Mouse (Mus musculus) hindbrain, embryonic 12.5 days (tissue): ENCODE data around the gene Ip6k3. TPM values are rescaled to one million over a fixed set of nuclear protein-coding genes. Genes with fewer than 3 reads are reported as not detected.

ENCODE experiments used
- ATAC-seq: fragments of 200-750 bp; cut with Nextera tagmentation; 2 replicates; pipeline ENCODE4 v1.8.0; 2017; ENCODE audit warnings: moderate TSS enrichment; ENCODE audit not compliant: low FRiP score
- H3K27ac ChIP-seq: fragments of 300-500 bp; sonication (generic); 2 replicates; pipeline ENCODE4 v1.5.1; 2016; ENCODE audit warnings: mild to moderate bottlenecking
- H3K27me3 ChIP-seq: fragments of 300-500 bp; sonication (generic); 2 replicates; pipeline ENCODE4 v1.6.1; 2016; ENCODE audit warnings: mild to moderate bottlenecking
- H3K36me3 ChIP-seq: fragments of 300-500 bp; sonication (generic); 2 replicates; pipeline ENCODE4 v1.6.1; 2016; ENCODE audit warnings: mild to moderate bottlenecking
- H3K4me1 ChIP-seq: fragments of 300-500 bp; sonication (generic); 2 replicates; pipeline ENCODE4 v1.6.1; 2016
- H3K4me2 ChIP-seq: fragments of 300-500 bp; sonication (generic); replicated peaks from 2 replicates; pipeline ENCODE4 v1.6.1; 2016; ENCODE audit warnings: mild to moderate bottlenecking
- H3K4me3 ChIP-seq: fragments of 300-500 bp; sonication (generic); 2 replicates; pipeline ENCODE4 v1.5.1; 2016; ENCODE audit warnings: mild to moderate bottlenecking
- H3K9ac ChIP-seq: fragments of 300-500 bp; sonication (generic); 2 replicates; pipeline ENCODE4 v1.6.1; 2016; ENCODE audit warnings: mild to moderate bottlenecking, moderate library complexity
- H3K9me3 ChIP-seq: fragments of 300-500 bp; sonication (generic); replicated peaks from 2 replicates; pipeline ENCODE4 v1.6.1; 2016; ENCODE audit warnings: mild to moderate bottlenecking
- WGBS: fragments of 180-500 bp; shearing (Covaris S2); methylation state at CpG from one replicate; pipeline ENCODE4 v1.1.7; 2016; 5-methylcytosine and 5-hydroxymethylcytosine counted together
- polyA plus RNA-seq: library from polyadenylated mRNA; unstranded; fragments of >200 nt; fragmentation: Nextera tagmentation; extraction: Ambion mirVana; gene quantifications from 2 replicates; pipeline ENCODE4 v1.2.1, GENCODE M21; 2016

Gene Ip6k3
- polyA plus RNA-seq, 1 experiment from 2014 or later = 0.54 TPM

DNA sequence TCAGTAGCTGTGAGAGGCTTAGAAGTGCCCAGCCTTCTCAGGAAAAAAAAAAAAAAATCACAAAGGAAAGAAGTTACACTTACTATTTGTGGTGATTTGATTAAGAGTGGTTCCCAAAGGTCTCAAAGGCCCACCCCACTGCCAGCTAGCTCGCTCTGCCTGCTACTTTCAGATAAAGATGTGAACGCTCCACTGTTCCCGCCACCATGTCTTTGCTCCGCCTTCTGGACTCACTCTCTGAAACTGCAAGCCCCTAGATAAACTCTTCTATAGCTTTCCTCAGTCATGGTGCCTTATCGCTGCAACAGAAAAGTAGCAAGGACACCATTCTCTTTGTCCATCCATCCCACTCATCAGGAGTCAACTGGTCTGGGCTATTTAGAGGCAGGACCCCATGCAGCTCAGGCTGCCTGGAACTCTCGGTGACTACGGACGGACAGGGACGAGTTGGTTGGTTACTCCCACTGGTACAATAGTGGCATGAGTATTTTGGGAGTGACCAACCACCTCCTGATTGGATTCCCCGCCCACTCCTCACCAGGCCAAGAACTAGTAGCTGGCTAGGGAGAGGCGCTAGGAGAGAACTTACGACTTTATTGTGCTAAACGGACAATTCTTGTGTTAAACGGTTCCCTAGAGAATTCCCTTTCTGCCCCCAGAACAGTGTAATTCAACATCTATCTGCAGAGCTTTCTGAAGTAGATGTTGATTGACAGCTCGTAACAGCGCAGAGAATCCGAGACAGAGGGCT, 11.0 kb upstream of the Ip6k3 start:
- Histone ChIP-seq H3K4me1 (peaks cover 22% of the 10 kb centered on the region), H3K9me3 (no peaks in the 10 kb centered on the region), H3K36me3 (no peaks in the 10 kb centered on the region), H3K9ac (no peak overlapping the region), H3K4me2 (no peak overlapping the region), H3K27ac (no peak overlapping the region), H3K4me3 (no peak overlapping the region), H3K27me3 (no peaks in the 10 kb centered on the region)
- 83% methylated on average over 17 of the region's 17 CpGs for WGBS
- ATAC-seq = no peak

DNA sequence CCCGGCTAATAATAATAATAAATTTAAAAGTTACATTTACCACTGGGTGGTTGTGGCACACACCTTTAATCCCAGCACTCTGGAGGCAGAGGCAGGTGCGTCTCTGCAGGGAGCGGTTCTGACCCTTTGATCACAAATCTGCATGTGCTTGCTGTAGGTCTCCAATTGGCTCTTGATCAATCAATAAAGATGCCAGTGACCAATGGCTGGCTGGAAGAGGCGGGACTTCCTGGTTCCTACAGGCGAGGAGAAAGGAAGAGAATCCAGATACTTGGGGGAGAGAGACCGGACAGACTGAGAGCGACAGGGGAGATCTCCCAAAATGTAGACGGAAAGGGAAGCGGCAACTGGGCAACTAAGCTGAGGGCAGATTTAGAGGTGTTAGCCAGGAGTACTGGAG, 10.4 kb upstream of the Ip6k3 start:
- Histone ChIP-seq H3K4me1 (peaks cover 22% of the 10 kb centered on the region), H3K4me3 (no peak overlapping the region), H3K4me2 (no peak overlapping the region), H3K27ac (no peak overlapping the region), H3K9me3 (no peaks in the 10 kb centered on the region), H3K9ac (no peak overlapping the region), H3K27me3 (no peaks in the 10 kb centered on the region), H3K36me3 (no peaks in the 10 kb centered on the region)
- no peak for ATAC-seq
- 93% methylated on average over 9 of the region's 9 CpGs for WGBS

DNA sequence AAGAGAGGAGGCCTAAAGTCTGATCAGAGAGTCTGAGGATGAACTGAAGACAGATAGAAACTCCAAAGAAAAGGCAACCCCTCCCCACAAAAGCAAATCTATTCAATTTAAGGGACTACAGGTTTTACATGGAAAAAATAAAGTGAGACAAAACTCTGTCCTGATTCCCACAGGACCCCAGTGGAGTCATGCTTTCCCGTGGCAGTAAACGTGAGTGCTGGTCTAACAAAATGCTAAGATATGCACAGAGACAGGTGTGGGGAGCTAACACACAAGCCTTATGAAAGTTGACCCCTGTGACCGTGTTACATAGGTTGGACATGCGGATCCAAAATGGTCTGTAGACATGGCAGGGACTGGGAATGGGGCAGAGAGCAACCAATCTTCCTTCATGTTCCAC, 9.2 kb upstream of the Ip6k3 start:
- H3K4me2 ChIP-seq = no peak overlapping the region
- H3K4me1 ChIP-seq = peaks cover 22% of the 10 kb centered on the region
- no peaks in the 10 kb centered on the region for H3K36me3 ChIP-seq
- no peak overlapping the region for H3K4me3 ChIP-seq
- 80% methylated on average over 4 of the region's 4 CpGs for WGBS
- no peaks in the 10 kb centered on the region for H3K9me3 ChIP-seq
- no peaks in the 10 kb centered on the region for H3K27me3 ChIP-seq
- no peak overlapping the region for H3K27ac ChIP-seq
- ATAC-seq = no peak
- no peak overlapping the region for H3K9ac ChIP-seq

DNA sequence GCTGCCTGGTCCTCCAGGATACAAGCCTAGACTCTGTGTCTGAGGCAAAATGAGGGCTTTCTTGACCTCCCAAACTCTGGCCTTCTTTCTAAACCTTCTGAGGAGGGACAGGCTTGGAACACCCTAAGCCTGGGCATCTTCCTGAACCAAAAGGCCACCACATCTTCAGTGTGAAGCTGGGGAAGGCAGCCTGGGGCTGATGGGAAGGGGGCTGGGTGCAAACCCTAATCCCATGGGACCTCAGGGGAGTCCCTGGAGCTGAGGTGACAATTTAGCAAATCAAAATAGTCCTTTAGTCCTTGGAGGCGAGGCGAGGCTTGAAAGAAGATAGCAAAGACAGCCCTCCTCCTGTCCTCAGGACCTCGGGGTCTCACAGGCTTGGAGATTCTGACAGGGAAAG, 8.7 kb upstream of the Ip6k3 start:
- H3K4me1 ChIP-seq = peaks cover 22% of the 10 kb centered on the region
- no peak for ATAC-seq
- H3K27ac ChIP-seq = peak overlapping the region; percentile 80
- no peak overlapping the region for H3K4me3 ChIP-seq
- WGBS = 79% methylated on average over 3 of the region's 3 CpGs
- no peaks in the 10 kb centered on the region for H3K9me3 ChIP-seq
- H3K36me3 ChIP-seq = no peaks in the 10 kb centered on the region
- H3K27me3 ChIP-seq = no peaks in the 10 kb centered on the region
- H3K9ac ChIP-seq = no peak overlapping the region
- no peak overlapping the region for H3K4me2 ChIP-seq

DNA sequence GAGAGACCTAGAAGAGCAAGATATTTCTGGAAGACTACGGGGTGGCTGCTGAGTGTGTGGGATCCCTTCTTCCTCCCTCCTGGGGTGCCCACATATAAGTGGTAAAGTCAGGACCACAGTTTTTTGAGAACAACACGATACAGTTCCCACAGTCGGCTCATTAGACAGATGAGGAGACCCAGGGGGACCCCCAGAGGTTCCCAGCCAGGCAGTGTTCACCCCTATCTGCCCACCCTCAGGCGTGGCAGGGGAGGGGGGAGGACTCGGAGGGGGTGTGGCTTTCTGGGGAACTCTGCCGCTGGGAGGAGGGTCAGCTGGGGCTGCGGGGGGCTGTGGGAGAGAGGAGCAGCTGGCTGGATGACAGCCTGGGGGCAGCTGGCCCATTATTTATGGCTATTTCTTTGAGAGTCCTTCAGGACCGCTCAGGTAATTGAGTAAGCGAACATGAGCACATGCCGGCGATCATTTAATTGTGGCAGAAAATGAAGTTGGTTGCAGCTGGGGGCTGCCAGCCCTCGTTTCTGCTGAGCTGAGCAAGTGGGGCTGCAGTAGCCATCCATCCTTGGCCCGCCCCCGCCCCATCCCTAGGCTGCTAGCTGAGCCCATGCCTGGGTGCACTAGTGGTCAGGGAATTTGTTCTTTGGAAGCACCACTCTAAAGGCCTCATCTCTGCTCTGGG, 7.7 kb upstream of the Ip6k3 start:
- Histone ChIP-seq H3K4me1 (peaks cover 22% of the 10 kb centered on the region), H3K27ac (peak overlapping the region; percentile 80)

DNA sequence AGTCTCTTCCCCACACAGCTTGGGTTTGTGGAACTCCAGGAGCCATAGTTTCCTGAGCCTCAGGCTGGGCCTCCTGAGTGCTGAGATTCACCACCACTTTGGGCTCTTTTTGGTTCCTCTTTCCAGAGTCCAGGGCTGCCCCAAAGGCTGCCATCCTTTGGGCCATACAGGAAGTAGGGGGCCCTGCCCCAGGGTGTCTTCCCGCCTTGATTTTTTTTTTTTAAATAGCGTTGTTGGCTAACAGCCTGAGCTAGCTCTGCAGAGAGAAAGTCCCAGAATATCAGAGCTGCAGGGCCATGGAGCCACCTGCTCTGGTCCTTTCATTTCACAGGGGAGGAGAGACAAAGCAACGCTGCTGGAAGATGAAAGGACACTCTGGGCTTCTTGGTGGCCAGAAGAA, 6.1 kb upstream of the Ip6k3 start:
- ATAC-seq = no peak
- no peak overlapping the region for H3K4me3 ChIP-seq
- no peaks in the 10 kb centered on the region for H3K27me3 ChIP-seq
- H3K4me2 ChIP-seq = no peak overlapping the region
- H3K9me3 ChIP-seq = no peaks in the 10 kb centered on the region
- WGBS = 66% methylated on average over 3 of the region's 3 CpGs
- H3K4me1 ChIP-seq = peaks cover 19% of the 10 kb centered on the region
- H3K27ac ChIP-seq = no peak overlapping the region
- no peak overlapping the region for H3K9ac ChIP-seq
- no peaks in the 10 kb centered on the region for H3K36me3 ChIP-seq

More for the DNA sequence above, 7.7 kb upstream of the Ip6k3 start:
- Histone ChIP-seq H3K9me3 (no peaks in the 10 kb centered on the region), H3K4me3 (no peak overlapping the region), H3K36me3 (no peaks in the 10 kb centered on the region), H3K27me3 (no peaks in the 10 kb centered on the region), H3K9ac (0 out of 2 replicates have a peak overlapping the region, but pooled peaks have one; percentile 3), H3K4me2 (0 out of 2 replicates have a peak overlapping the region, but pooled peaks have one; percentile 4)
- peak; percentile 87 for ATAC-seq
- 25% methylated on average over 14 of the region's 14 CpGs for WGBS

DNA sequence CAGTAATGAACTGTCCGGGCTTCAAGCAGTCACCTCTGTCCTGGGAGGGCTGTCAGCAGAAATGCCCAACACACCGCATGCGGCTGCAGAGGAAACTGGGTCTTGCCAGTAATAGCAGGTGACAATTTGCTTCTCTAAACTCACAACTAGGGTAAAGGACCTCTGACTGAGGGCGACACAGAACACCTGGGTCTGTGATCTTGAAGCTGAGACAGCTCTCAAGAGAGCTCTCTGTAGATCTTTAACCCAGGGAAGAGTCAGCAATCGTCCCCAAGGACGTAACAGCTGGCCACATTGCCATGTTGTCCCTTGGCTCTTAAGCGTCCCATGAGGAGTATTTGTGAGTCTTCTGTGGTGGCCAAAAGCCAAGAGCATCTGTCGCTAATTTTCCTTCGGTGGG, 4.9 kb upstream of the Ip6k3 start:
- no peak overlapping the region for H3K4me2 ChIP-seq
- no peaks in the 10 kb centered on the region for H3K36me3 ChIP-seq
- ATAC-seq = no peak
- no peak overlapping the region for H3K27ac ChIP-seq
- H3K4me3 ChIP-seq = no peak overlapping the region
- H3K9ac ChIP-seq = no peak overlapping the region
- H3K4me1 ChIP-seq = peaks cover 21% of the 10 kb centered on the region
- H3K9me3 ChIP-seq = no peaks in the 10 kb centered on the region
- no peaks in the 10 kb centered on the region for H3K27me3 ChIP-seq
- WGBS = 85% methylated on average over 9 of the region's 9 CpGs

DNA sequence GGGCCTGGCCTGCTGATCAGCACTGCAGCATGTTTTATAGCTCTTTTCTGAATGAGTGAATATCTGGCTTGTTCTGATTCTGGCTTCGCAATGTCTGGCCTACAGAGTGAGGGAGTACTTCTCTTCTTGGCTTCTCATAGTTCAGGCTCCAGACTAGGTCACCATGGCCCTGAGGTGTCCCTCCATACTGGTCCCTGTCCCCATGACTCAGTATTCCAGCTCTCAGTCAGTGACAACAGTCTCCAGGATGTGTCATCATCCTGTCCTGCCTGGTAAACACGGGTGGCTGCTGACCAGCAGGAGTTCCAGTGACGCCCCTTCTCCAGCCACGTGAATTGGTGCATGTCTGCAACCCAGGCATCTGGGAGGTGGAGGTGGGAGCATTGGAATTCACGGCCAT, 3.5 kb upstream of the Ip6k3 start:
- Histone ChIP-seq H3K27me3 (no peaks in the 10 kb centered on the region), H3K9ac (no peak overlapping the region)
- WGBS = 78% methylated on average over 5 of the region's 5 CpGs

DNA sequence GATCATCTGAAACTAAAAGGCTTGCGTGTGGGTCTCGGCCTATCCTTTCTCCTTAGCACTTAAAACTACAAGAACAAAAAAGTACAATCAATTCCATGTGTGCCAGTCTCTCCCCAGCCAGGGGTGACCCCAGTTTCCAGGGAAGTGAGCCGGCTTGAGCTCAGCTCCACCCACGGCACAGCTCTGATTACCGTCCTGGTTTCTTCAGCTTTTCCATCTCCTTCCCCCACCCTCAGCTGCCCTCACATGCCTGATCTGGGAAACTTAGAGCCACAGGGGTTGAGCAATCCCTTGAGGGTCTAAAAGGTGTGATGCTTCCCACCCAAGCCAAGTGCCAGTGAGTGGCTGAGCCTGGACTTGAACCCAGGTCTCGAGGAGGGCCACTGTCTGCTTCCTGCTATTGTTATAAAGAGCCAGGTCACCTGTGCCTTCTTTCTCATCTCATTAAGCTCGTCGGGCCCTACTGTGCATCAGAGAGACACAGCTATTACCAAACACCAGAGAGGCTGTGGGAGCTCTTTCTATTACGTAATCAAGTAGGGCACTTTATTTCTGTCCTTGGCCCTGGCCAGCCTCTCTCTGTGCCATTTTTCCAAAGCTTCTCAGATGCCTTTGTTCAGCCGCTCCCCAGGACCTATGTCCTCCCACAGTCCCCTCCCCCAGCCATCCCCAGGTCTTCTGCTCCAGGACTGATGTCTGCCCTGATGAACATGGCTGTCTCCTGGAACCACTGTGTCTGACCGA, 2.5 kb upstream of the Ip6k3 start:
- Histone ChIP-seq H3K36me3 (no peaks in the 10 kb centered on the region), H3K4me3 (no peak overlapping the region), H3K27me3 (no peaks in the 10 kb centered on the region), H3K9ac (no peak overlapping the region), H3K4me1 (peaks cover 8% of the 10 kb centered on the region), H3K4me2 (no peak overlapping the region), H3K27ac (no peak overlapping the region), H3K9me3 (no peaks in the 10 kb centered on the region)
- ATAC-seq = no peak
- WGBS = 71% methylated on average over 11 of the region's 11 CpGs

More for the DNA sequence above, 3.5 kb upstream of the Ip6k3 start:
- Histone ChIP-seq H3K4me1 (peaks cover 18% of the 10 kb centered on the region), H3K36me3 (no peaks in the 10 kb centered on the region), H3K4me2 (no peak overlapping the region), H3K27ac (no peak overlapping the region), H3K9me3 (no peaks in the 10 kb centered on the region), H3K4me3 (no peak overlapping the region)
- no peak for ATAC-seq

DNA sequence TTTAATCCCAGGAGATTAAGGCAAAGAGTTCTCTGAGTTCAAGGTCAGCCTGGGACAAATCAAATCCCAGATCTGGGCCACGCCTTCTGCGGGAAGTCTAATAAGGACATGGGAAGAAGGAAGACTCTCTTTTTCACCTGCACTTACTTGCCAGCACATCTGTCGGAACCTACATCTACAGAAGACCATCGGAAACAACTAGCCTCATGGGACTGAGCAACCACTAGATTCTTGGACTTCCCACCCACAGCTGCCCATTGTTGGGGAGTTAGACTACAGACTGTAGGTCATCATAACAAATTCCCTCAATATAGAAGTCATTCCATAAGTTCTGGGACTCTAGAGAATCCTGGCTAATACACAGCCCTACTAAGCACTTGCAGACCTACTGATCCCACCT, 974 bp upstream of the Ip6k3 start:
- no peaks in the 10 kb centered on the region for H3K36me3 ChIP-seq
- H3K27me3 ChIP-seq = no peaks in the 10 kb centered on the region
- H3K4me2 ChIP-seq = no peak overlapping the region
- no peak overlapping the region for H3K4me3 ChIP-seq
- 92% methylated on average over 4 of the region's 4 CpGs for WGBS
- peaks cover 5% of the 10 kb centered on the region; the same call in 1 of the 2 replicates for H3K4me1 ChIP-seq
- H3K9ac ChIP-seq = no peak overlapping the region
- no peaks in the 10 kb centered on the region for H3K9me3 ChIP-seq
- no peak overlapping the region for H3K27ac ChIP-seq
- ATAC-seq = no peak

DNA sequence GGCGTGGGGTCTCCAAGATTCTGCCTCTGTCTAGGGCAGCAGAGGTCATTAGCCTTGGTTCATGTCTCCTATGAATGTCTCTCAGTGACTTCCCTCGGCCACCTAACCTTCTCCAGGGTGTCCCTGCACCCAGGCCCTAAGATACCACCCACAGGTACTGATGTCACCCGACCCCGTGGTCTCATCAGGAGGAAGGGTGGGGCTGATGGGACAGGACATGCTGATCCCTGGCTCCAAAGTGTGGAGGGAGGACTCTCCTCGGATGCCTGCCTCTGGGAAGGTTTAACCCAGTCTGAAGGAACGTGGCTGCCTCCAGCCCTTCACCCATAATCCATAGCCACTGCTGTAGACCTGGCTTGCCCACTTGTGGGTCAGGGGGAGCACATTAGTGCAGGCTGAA, 694 bp downstream of the Ip6k3 start:
- Histone ChIP-seq H3K27me3 (no peaks in the 10 kb centered on the region), H3K27ac (no peak overlapping the region), H3K9ac (no peak overlapping the region), H3K36me3 (no peaks in the 10 kb centered on the region), H3K4me2 (no peak overlapping the region), H3K4me1 (peaks cover 9% of the 10 kb centered on the region), H3K9me3 (no peaks in the 10 kb centered on the region), H3K4me3 (no peak overlapping the region)
- WGBS = 81% methylated on average over 6 of the region's 6 CpGs
- no peak for ATAC-seq

DNA sequence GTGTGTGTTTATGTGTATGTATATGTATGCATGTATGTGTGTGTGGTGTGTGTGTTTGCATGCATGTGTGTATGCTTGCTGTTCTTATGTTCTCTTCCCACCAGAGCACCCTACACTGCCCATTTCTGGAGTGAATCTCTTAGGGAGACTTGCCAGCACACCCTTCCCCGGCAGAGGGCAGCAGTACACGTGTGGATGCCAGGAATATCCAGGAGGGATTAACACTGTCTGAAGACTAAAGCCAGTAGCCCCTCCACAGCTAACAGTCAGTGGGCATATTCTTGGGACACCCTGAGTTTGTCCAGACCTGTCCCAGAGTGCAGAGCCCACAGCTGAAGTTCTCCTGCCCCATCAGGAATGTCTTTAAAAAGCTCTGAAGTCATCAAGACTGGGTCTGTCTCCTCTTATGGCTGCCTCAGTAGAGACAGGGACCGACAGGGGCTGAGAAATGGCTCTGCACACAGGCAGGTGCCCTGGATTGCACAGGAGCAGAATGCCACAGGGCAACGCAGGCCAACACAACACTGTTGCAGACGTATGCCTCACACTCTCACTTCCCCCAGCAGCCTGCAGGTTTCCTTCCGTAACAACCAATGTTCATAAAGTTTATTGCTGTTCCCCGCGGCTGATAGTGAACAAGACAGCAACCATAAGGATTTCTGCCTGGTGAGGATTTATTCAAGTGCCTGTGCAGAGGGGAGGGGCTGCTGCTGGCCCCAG, 2.4 kb downstream of the Ip6k3 start:
- H3K27ac ChIP-seq = no peak overlapping the region
- H3K9me3 ChIP-seq = no peaks in the 10 kb centered on the region
- peaks cover 9% of the 10 kb centered on the region for H3K4me1 ChIP-seq
- H3K36me3 ChIP-seq = no peaks in the 10 kb centered on the region
- H3K9ac ChIP-seq = no peak overlapping the region
- H3K4me3 ChIP-seq = no peak overlapping the region
- 72% methylated on average over 8 of the region's 8 CpGs for WGBS
- ATAC-seq = no peak
- no peaks in the 10 kb centered on the region for H3K27me3 ChIP-seq
- H3K4me2 ChIP-seq = no peak overlapping the region
